Mouse (Mus musculus) testis, adult 2 months (tissue): Measurements from ENCODE around the gene Tbx3.

Experiments
- CTCF ChIP-seq: fragments of 200-500 bp; IDR thresholded peaks from 2 replicates; pipeline ENCODE4 v1.5.1; 2012; ENCODE audit warnings: low read depth, mild to moderate bottlenecking, inconsistent platforms, low read length, moderate library complexity; ENCODE audit not compliant: control insufficient read depth, insufficient read depth, insufficient replicate concordance
- POLR2A ChIP-seq: fragments of 200-500 bp; IDR thresholded peaks from 2 replicates; pipeline ENCODE4 v1.6.1; 2012; ENCODE audit warnings: low read depth, mild to moderate bottlenecking, inconsistent platforms, low read length, moderate library complexity; ENCODE audit not compliant: control insufficient read depth

DNA sequence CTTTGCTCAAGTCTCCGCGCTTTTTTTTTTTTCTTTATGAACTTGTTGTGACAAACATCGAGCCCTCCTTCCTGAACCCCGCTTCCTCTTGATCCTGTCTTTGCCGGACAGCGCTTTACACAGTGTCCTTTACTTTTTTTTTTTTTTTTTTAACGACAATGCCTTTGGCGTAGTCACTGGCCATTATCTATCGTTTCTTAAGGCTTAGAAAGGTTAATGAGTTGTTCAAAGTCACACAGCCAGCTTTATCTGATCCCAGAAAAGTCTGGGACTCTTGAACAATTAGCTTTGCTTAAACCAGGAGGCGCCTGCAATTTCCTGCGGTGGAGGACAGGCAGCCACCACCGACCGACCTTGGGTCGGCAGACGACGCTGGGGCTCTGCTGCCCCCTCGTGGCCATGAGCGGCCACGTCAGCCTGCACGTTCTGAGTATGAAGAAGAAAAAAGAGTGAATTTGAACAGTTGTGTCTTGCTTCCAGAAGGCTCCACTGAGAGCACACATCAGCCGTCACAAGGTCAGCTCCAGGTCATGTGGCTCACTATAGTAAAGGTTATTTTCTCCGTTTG, 42.3 kb downstream of the Tbx3 start:
- TF ChIP-seq POLR2A (no peak), CTCF (peak; percentile 97)
